Mouse (Mus musculus): Measurements from ENCODE around the gene Txn1. TPM values are rescaled to one million over a fixed set of nuclear protein-coding genes. Genes with fewer than 3 reads are reported as not detected.

Txn1 gene
- polyA plus RNA-seq, 1 experiment from 2014 or later: 453 TPM

DNA sequence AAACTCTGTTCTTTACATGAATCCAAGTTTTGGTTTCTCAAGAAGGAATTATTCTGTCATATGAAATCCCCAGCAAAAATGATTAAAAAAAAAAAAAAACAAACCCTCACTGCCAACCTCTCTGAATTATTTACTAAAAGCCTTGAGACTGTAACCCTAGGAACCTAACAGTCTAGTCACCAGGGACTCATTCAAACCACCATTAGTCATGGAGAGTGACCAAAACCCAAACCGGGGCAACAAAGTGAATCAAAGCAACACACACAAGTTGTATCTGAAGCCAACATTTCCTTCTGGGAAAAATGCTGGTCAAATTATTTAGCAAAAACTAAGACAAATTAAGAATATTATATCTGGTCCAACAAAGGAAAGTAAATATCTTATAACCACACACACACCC lies 3.3 kb downstream of the Txn1 start:
- H3K4me3 ChIP-seq (ENCODE audit: low read depth, low read length): no peak overlapping the region
- no peak overlapping the region for H3K27ac ChIP-seq (replicated peaks; ENCODE audit: low read depth, low read length)
- whole genome bisulfite sequencing: 98% methylated on average over 1 of the region's 1 CpGs
- H3K27me3 ChIP-seq (ENCODE audit: control insufficient read depth, insufficient read depth, low read length): no peaks in the 10 kb centered on the region
- ATAC-seq (ENCODE audit: insufficient number of reproducible peaks, low FRiP score, low TSS enrichment, low read depth) (no peak), DNase-seq (ENCODE audit: low spot score) (no peak)
- no peak overlapping the region for H3K4me2 ChIP-seq (ENCODE audit: low read depth, severe bottlenecking)
- no peaks in the 10 kb centered on the region for H3K9me3 ChIP-seq (ENCODE audit: control insufficient read depth, low read length)
- H3K9ac ChIP-seq (ENCODE audit: low read length): no peak overlapping the region
- peaks cover 13% of the 10 kb centered on the region for H3K4me1 ChIP-seq (ENCODE audit: control insufficient read depth, insufficient read depth, low read length)
- peaks cover 20% of the 10 kb centered on the region for H3K36me3 ChIP-seq (ENCODE audit: control insufficient read depth, insufficient read depth, low read length)

GRCm38 (mm10) chr4:57952416-57952815 lies 3.8 kb downstream of the Txn1 start:
- no peak for DNase-seq (ENCODE audit: low spot score)
- H3K27ac ChIP-seq (replicated peaks; ENCODE audit: low read depth, low read length): no peak overlapping the region
- H3K4me3 ChIP-seq (ENCODE audit: low read depth, low read length): no peak overlapping the region
- no peaks in the 10 kb centered on the region for H3K27me3 ChIP-seq (ENCODE audit: control insufficient read depth, insufficient read depth, low read length)
- no peak overlapping the region for H3K4me2 ChIP-seq (ENCODE audit: low read depth, severe bottlenecking)
- no peak for ATAC-seq (ENCODE audit: insufficient number of reproducible peaks, low FRiP score, low TSS enrichment, low read depth)
- peaks cover 20% of the 10 kb centered on the region for H3K36me3 ChIP-seq (ENCODE audit: control insufficient read depth, insufficient read depth, low read length)
- no peak overlapping the region for H3K9ac ChIP-seq (ENCODE audit: low read length)
- peaks cover 8% of the 10 kb centered on the region; the same call in 1 of the 2 replicates for H3K4me1 ChIP-seq (ENCODE audit: control insufficient read depth, insufficient read depth, low read length)
- WGBS: 98% methylated on average over 3 of the region's 3 CpGs
- no peaks in the 10 kb centered on the region for H3K9me3 ChIP-seq (ENCODE audit: control insufficient read depth, low read length)

DNA sequence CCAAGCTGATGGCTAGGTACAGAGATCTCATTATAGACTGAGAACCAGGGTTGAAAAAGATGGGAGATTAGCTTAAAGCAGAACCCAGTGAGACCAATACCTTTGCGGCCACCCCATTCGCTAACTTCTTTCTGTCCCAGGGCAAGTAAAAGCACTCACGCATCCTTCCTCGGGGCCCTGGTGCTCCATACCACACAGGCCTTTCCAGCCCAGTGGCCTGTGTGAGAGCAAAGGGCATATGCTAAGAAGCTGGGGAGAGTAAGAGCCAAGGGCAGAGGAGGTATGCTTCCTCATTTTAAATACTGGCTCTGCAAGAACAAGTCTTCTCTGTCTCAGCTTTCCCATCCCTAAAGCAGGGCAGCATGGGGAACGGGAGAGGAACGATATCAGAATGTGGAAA lies 6.3 kb downstream of the Txn1 start:
- H3K4me3 ChIP-seq (ENCODE audit: low read depth, low read length): no peak overlapping the region
- H3K4me1 ChIP-seq (ENCODE audit: control insufficient read depth, insufficient read depth, low read length): no peaks in the 10 kb centered on the region
- no peak overlapping the region for H3K27ac ChIP-seq (replicated peaks; ENCODE audit: low read depth, low read length)
- no peak overlapping the region for H3K4me2 ChIP-seq (ENCODE audit: low read depth, severe bottlenecking)
- 97% methylated on average over 6 of the region's 6 CpGs for WGBS
- peaks cover 25% of the 10 kb centered on the region for H3K36me3 ChIP-seq (ENCODE audit: control insufficient read depth, insufficient read depth, low read length)
- ATAC-seq (ENCODE audit: insufficient number of reproducible peaks, low FRiP score, low TSS enrichment, low read depth): no peak
- H3K9ac ChIP-seq (ENCODE audit: low read length): no peak overlapping the region
- DNase-seq (ENCODE audit: low spot score): no peak
- H3K27me3 ChIP-seq (ENCODE audit: control insufficient read depth, insufficient read depth, low read length): no peaks in the 10 kb centered on the region
- H3K9me3 ChIP-seq (ENCODE audit: control insufficient read depth, low read length): no peaks in the 10 kb centered on the region

DNA sequence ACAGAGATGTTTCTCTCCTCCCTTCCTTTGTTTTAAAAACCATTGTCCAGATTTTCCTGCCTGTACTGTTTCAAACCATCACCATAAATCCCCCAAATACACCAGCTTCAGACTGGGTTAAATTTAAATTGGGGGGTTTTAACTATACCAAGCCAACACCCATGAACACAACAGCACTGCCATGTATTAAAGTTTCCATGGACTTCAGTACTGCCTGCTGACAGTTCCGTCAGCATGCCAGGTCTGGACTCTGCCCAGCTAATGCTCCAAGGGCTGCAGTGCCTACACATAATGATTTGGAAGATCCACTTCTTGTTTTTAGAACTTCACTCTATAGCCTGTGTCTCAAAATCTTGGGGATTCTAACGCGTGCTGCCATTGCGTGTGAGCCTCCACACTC lies 8.7 kb downstream of the Txn1 start:
- H3K9ac ChIP-seq (ENCODE audit: low read length): no peak overlapping the region
- DNase-seq (ENCODE audit: low spot score): no peak
- H3K4me1 ChIP-seq (ENCODE audit: control insufficient read depth, insufficient read depth, low read length): no peaks in the 10 kb centered on the region
- H3K36me3 ChIP-seq (ENCODE audit: control insufficient read depth, insufficient read depth, low read length): peaks cover 31% of the 10 kb centered on the region
- no peaks in the 10 kb centered on the region for H3K27me3 ChIP-seq (ENCODE audit: control insufficient read depth, insufficient read depth, low read length)
- no peak overlapping the region for H3K27ac ChIP-seq (replicated peaks; ENCODE audit: low read depth, low read length)
- H3K4me2 ChIP-seq (ENCODE audit: low read depth, severe bottlenecking): no peak overlapping the region
- ATAC-seq (ENCODE audit: insufficient number of reproducible peaks, low FRiP score, low TSS enrichment, low read depth): no peak
- H3K9me3 ChIP-seq (ENCODE audit: control insufficient read depth, low read length): no peaks in the 10 kb centered on the region
- whole genome bisulfite sequencing: 94% methylated on average over 4 of the region's 4 CpGs
- no peak overlapping the region for H3K4me3 ChIP-seq (ENCODE audit: low read depth, low read length)

DNA sequence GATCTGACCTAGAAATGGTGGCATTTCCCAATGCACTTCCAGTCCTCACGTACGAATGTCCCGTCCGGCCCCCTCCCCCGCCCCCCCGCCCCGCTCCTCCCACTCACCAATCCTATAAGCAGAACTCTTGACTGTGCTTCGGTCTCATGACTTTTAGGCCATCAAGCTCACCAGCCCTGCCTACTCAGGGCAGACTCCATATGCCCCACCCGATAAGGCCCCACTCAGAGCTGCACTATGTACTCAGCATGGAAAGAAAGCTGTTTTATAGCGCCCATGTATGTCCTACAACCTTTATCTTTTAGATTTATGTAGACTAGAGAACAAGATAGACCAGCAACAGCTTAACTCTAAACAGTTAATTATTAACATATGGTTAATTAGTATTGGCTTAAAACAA lies 9.2 kb downstream of the Txn1 start:
- Histone ChIP-seq H3K9ac (ENCODE audit: low read length) (no peak overlapping the region), H3K36me3 (ENCODE audit: control insufficient read depth, insufficient read depth, low read length) (peaks cover 31% of the 10 kb centered on the region)

DNA sequence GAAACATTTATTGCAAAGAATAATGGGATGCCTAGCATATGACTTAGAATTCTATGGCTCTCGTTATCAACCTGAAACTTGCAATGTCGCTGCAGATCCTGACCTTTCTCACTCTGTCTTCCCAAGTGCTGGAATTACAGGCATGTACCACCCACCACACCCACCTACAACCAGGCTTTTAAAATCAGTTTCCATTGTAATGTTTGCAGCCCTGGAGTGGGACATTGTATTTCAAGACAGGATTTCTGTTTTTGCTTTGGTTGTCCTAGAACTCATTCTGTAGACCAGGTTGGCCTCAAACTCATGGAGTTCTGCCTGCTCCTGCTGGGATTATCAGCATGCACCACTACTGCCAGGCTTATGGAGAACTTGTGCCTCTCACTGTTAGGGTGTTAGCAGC lies 13.3 kb downstream of the Txn1 start:
- H3K4me3 ChIP-seq (ENCODE audit: low read depth, low read length): no peak overlapping the region
- no peaks in the 10 kb centered on the region for H3K4me1 ChIP-seq (ENCODE audit: control insufficient read depth, insufficient read depth, low read length)
- ATAC-seq (ENCODE audit: insufficient number of reproducible peaks, low FRiP score, low TSS enrichment, low read depth): no peak
- DNase-seq (ENCODE audit: low spot score): no peak
- H3K9ac ChIP-seq (ENCODE audit: low read length): no peak overlapping the region
- no peaks in the 10 kb centered on the region for H3K27me3 ChIP-seq (ENCODE audit: control insufficient read depth, insufficient read depth, low read length)
- no peak overlapping the region for H3K4me2 ChIP-seq (ENCODE audit: low read depth, severe bottlenecking)
- H3K36me3 ChIP-seq (ENCODE audit: control insufficient read depth, insufficient read depth, low read length): peaks cover 12% of the 10 kb centered on the region
- no peak overlapping the region for H3K27ac ChIP-seq (replicated peaks; ENCODE audit: low read depth, low read length)
- H3K9me3 ChIP-seq (ENCODE audit: control insufficient read depth, low read length): no peaks in the 10 kb centered on the region
- 96% methylated on average over 2 of the region's 2 CpGs for WGBS

More for the DNA sequence above, 9.2 kb downstream of the Txn1 start:
- ATAC-seq (ENCODE audit: insufficient number of reproducible peaks, low FRiP score, low TSS enrichment, low read depth) (no peak), DNase-seq (ENCODE audit: low spot score) (no peak)
- Histone ChIP-seq H3K9me3 (ENCODE audit: control insufficient read depth, low read length) (no peaks in the 10 kb centered on the region), H3K4me1 (ENCODE audit: control insufficient read depth, insufficient read depth, low read length) (no peaks in the 10 kb centered on the region), H3K4me3 (ENCODE audit: low read depth, low read length) (no peak overlapping the region), H3K27me3 (ENCODE audit: control insufficient read depth, insufficient read depth, low read length) (no peaks in the 10 kb centered on the region), H3K27ac (replicated peaks; ENCODE audit: low read depth, low read length) (no peak overlapping the region), H3K4me2 (ENCODE audit: low read depth, severe bottlenecking) (no peak overlapping the region)
- WGBS: 79% methylated on average over 10 of the region's 10 CpGs

GRCm38 (mm10) chr4:57940631-57941030 lies 15.6 kb downstream of the Txn1 start:
- 95% methylated on average over 4 of the region's 4 CpGs for WGBS

GRCm38 (mm10) chr4:57937292-57937691 lies 18.9 kb downstream of the Txn1 start:
- H3K4me1 ChIP-seq (ENCODE audit: control insufficient read depth, insufficient read depth, low read length): no peaks in the 10 kb centered on the region
- DNase-seq (ENCODE audit: low spot score): no peak
- WGBS: 82% methylated on average over 6 of the region's 6 CpGs
- H3K9me3 ChIP-seq (ENCODE audit: control insufficient read depth, low read length): no peaks in the 10 kb centered on the region
- ATAC-seq (ENCODE audit: insufficient number of reproducible peaks, low FRiP score, low TSS enrichment, low read depth): no peak
- no peak overlapping the region for H3K27ac ChIP-seq (replicated peaks; ENCODE audit: low read depth, low read length)
- no peaks in the 10 kb centered on the region for H3K27me3 ChIP-seq (ENCODE audit: control insufficient read depth, insufficient read depth, low read length)
- H3K9ac ChIP-seq (ENCODE audit: low read length): no peak overlapping the region
- H3K36me3 ChIP-seq (ENCODE audit: control insufficient read depth, insufficient read depth, low read length): no peaks in the 10 kb centered on the region
- H3K4me2 ChIP-seq (ENCODE audit: low read depth, severe bottlenecking): no peak overlapping the region
- no peak overlapping the region for H3K4me3 ChIP-seq (ENCODE audit: low read depth, low read length)

More at GRCm38 (mm10) chr4:57940631-57941030, 15.6 kb downstream of the Txn1 start:
- no peak for DNase-seq (ENCODE audit: low spot score)
- Histone ChIP-seq H3K9me3 (ENCODE audit: control insufficient read depth, low read length) (no peaks in the 10 kb centered on the region), H3K4me2 (ENCODE audit: low read depth, severe bottlenecking) (no peak overlapping the region), H3K4me1 (ENCODE audit: control insufficient read depth, insufficient read depth, low read length) (no peaks in the 10 kb centered on the region), H3K4me3 (ENCODE audit: low read depth, low read length) (no peak overlapping the region), H3K27me3 (ENCODE audit: control insufficient read depth, insufficient read depth, low read length) (no peaks in the 10 kb centered on the region), H3K27ac (replicated peaks; ENCODE audit: low read depth, low read length) (no peak overlapping the region), H3K9ac (ENCODE audit: low read length) (no peak overlapping the region), H3K36me3 (ENCODE audit: control insufficient read depth, insufficient read depth, low read length) (peaks cover 9% of the 10 kb centered on the region)
- no peak for ATAC-seq (ENCODE audit: insufficient number of reproducible peaks, low FRiP score, low TSS enrichment, low read depth)

DNA sequence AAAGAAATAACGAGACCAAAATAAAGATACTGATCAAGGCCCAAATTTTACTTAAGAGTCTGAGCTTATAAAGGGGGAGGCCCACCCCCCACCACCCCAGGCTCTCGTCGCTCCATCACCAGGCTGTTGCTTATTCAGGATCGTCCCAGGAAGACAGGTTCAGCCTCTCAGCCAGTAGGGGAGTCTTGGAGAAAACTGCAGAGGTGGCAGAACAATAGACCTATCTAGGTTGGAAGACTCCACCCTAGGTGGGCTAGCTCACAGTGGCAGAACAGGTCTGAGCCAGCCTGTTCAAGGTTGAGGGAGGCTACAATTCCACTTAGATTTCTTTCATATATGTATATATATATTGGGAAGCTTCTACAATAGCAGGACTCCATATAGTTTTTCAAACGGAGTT lies 22.0 kb downstream of the Txn1 start:
- 74% methylated on average over 5 of the region's 5 CpGs for WGBS
- ATAC-seq (ENCODE audit: insufficient number of reproducible peaks, low FRiP score, low TSS enrichment, low read depth) (no peak), DNase-seq (ENCODE audit: low spot score) (no peak)
- Histone ChIP-seq H3K27ac (replicated peaks; ENCODE audit: low read depth, low read length) (no peak overlapping the region), H3K4me1 (ENCODE audit: control insufficient read depth, insufficient read depth, low read length) (no peaks in the 10 kb centered on the region), H3K27me3 (ENCODE audit: control insufficient read depth, insufficient read depth, low read length) (no peaks in the 10 kb centered on the region), H3K36me3 (ENCODE audit: control insufficient read depth, insufficient read depth, low read length) (no peaks in the 10 kb centered on the region), H3K9ac (ENCODE audit: low read length) (no peak overlapping the region), H3K4me3 (ENCODE audit: low read depth, low read length) (no peak overlapping the region), H3K4me2 (ENCODE audit: low read depth, severe bottlenecking) (no peak overlapping the region), H3K9me3 (ENCODE audit: control insufficient read depth, low read length) (no peaks in the 10 kb centered on the region)

All from limb, embryonic 11.5 days (tissue).